Mouse (Mus musculus) heart, embryonic 15.5 days (tissue): Measurements from ENCODE around the gene Vasp. TPM values are rescaled to one million over a fixed set of nuclear protein-coding genes. Genes with fewer than 3 reads are reported as not detected.

Source experiments
- ATAC-seq: fragments of 200-750 bp; cut with Nextera tagmentation; replicated peaks from 2 replicates; pipeline ENCODE4 v1.8.0; 2017; ENCODE audit warnings: low read depth, moderate TSS enrichment; ENCODE audit not compliant: insufficient number of reproducible peaks, insufficient read depth, low FRiP score
- H3K27ac ChIP-seq: fragments of 300-500 bp; sonication (generic); 2 replicates; pipeline ENCODE4 v1.5.1; 2015; ENCODE audit warnings: mild to moderate bottlenecking, inconsistent platforms
- H3K27me3 ChIP-seq: fragments of 300-500 bp; sonication (generic); 2 replicates; pipeline ENCODE4 v1.6.1; 2015; ENCODE audit warnings: inconsistent platforms
- H3K36me3 ChIP-seq: fragments of 300-500 bp; sonication (generic); 2 replicates; pipeline ENCODE4 v1.6.1; 2015; ENCODE audit warnings: mild to moderate bottlenecking, inconsistent platforms
- H3K4me1 ChIP-seq: fragments of 300-500 bp; sonication (generic); replicated peaks from 2 replicates; pipeline ENCODE4 v1.6.1; 2015; ENCODE audit warnings: inconsistent platforms
- H3K4me2 ChIP-seq: fragments of 300-500 bp; sonication (generic); 2 replicates; pipeline ENCODE4 v1.6.1; 2015; ENCODE audit warnings: inconsistent platforms, mild to moderate bottlenecking, moderate library complexity
- H3K4me3 ChIP-seq: fragments of 300-500 bp; sonication (generic); 2 replicates; pipeline ENCODE4 v1.5.1; 2015; ENCODE audit warnings: mild to moderate bottlenecking, inconsistent platforms
- H3K9ac ChIP-seq: fragments of 300-500 bp; sonication (generic); 2 replicates; pipeline ENCODE4 v1.6.1; 2015; ENCODE audit warnings: mild to moderate bottlenecking, inconsistent platforms
- H3K9me3 ChIP-seq: fragments of 300-500 bp; sonication (generic); replicated peaks from 2 replicates; pipeline ENCODE4 v1.6.1; 2016; ENCODE audit warnings: inconsistent platforms
- WGBS: fragments of 180-500 bp; shearing (Covaris S2); methylation state at CpG from one replicate; pipeline ENCODE4 v1.1.7; 2015; ENCODE audit warnings: mixed read lengths; 5-methylcytosine and 5-hydroxymethylcytosine counted together
- polyA plus RNA-seq: library from polyadenylated mRNA; unstranded; fragments of >200 nt; fragmentation: Nextera tagmentation; extraction: Ambion mirVana; gene quantifications from 2 replicates; pipeline ENCODE4 v1.2.1, GENCODE M21; 2015

Gene Vasp
- polyA plus RNA-seq, 1 experiment from 2014 or later, result 81.2 TPM

DNA sequence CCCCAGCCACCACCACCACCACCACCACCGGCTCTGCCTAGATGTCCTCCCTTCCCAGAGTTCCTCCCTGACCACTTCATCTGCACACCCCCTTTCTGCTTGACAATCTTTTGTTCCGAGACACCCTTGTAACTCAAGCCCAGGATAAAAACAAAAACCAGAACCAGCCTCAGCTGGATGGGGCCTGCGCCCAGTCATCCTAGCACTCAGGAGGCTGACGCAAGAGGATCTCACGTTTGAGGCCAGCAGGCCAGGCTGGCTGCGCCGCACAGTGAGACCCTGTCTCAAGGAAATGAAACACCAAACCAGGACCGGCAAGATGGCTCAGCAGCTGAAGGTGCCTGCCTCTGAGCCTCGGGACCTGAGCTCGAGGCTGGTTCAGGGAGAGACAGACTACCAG, 4.6 kb downstream of the Vasp start:
- Histone ChIP-seq H3K36me3 (peaks cover 34% of the 10 kb centered on the region), H3K4me2 (no peak overlapping the region), H3K27me3 (no peaks in the 10 kb centered on the region), H3K27ac (peak overlapping the region; percentile 94; the same call in 1 of the 2 replicates), H3K4me1 (peaks cover 59% of the 10 kb centered on the region), H3K9ac (peak overlapping the region; percentile 15; the same call in 1 of the 2 replicates), H3K9me3 (no peaks in the 10 kb centered on the region), H3K4me3 (no peak overlapping the region)
- ATAC-seq, result no peak
- WGBS, result 43% methylated on average over 10 of the region's 10 CpGs

DNA sequence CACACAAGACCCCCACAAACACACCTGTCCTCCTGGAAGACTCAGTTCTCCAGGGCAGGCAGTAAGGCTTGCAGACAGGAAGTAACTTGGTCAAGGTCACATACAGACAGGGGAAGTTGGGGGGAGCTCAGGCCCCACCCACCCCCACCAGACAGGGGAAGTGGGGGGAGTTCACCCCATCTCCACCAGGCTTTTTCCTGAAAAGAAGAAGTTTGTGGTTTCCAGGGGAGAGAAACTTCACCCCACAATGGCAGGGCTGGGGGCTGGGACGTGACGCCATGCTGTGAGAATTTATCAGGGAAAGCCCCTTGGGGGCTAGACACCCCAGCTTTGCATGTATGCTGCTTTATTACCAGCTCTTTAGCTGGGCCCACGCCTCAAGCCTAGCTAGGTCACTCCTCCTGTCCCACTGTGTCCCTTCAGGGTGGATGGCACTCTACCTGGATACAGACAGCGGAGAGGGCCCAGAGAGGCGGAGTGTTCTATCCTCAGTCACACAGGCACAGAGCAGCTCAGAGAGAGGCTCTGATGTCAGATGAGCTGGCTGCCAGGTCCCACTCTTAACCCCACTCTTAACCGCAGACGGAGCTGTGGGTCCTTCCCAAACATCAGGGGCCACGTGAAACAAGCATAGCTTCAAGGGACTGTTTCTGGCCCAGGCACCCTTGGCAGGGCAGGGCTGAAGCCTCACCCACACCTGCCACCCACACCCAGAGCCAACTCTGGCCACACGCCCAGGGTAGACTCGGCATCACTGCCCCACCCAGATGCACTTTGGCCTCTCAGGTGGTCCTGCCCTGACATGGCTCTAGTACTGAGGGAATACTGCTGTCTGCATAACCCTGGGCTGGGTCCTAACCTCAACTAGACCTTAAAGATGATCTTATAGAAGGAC, 5.4 kb downstream of the Vasp start:
- H3K36me3 ChIP-seq, result peaks cover 41% of the 10 kb centered on the region
- H3K4me1 ChIP-seq, result peaks cover 59% of the 10 kb centered on the region
- 0 out of 2 replicates have a peak overlapping the region, but pooled peaks have one; percentile 15 for H3K9ac ChIP-seq
- no peak overlapping the region for H3K4me3 ChIP-seq
- peak overlapping the region; percentile 11; the same call in 1 of the 2 replicates for H3K4me2 ChIP-seq
- H3K27me3 ChIP-seq, result no peaks in the 10 kb centered on the region
- H3K27ac ChIP-seq, result peak overlapping the region; percentile 24; the same call in 1 of the 2 replicates
- WGBS, result 57% methylated on average over 10 of the region's 10 CpGs
- no peaks in the 10 kb centered on the region for H3K9me3 ChIP-seq
- ATAC-seq, result no peak

DNA sequence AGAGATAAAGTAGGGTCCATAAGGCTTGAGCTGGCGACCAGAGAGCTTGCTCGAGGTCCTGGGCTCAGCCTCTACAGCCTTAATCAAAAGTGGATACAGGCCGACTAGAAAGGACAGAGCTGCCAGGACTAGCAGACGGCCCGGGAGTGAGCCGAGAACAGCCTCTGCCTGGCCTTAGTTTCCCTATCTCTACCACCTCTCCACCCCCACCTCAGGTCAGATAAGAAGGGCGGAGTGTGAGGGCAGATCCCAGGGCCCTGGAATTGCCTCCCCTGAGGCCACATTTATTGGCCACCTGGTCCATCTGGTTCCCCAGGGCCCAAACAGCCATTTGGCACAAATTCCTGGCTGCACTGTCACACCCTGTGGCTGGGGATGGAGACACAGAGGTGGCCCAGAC, 6.5 kb downstream of the Vasp start:
- H3K9ac ChIP-seq, result peak overlapping the region; percentile 2; the same call in 1 of the 2 replicates
- no peaks in the 10 kb centered on the region for H3K9me3 ChIP-seq
- peaks cover 56% of the 10 kb centered on the region for H3K4me1 ChIP-seq
- no peak overlapping the region for H3K4me3 ChIP-seq
- H3K27ac ChIP-seq, result peak overlapping the region; percentile 2; the same call in 1 of the 2 replicates
- no peaks in the 10 kb centered on the region for H3K27me3 ChIP-seq
- H3K4me2 ChIP-seq, result no peak overlapping the region
- peaks cover 51% of the 10 kb centered on the region for H3K36me3 ChIP-seq
- WGBS, result 38% methylated on average over 7 of the region's 7 CpGs
- no peak for ATAC-seq

DNA sequence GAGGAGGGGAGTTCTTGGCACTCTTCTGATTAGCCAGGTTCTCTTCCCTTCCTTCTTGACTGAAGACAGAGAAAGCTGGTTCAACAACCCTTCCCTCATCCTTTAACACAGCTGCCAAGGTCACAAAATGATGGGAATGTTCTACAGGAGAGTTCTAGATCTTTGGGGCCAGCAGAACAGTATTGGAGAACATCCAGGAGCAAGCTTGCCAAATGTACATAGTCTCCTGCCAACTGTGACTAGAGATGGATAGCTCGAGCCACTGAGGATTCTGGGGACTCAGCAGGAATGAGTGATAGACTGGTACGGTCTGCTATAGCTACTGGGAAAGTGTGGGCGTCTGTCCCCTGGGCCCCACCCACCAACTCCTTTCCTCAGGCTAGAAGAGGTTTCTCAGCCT, 13.3 kb downstream of the Vasp start:
- no peak overlapping the region for H3K27ac ChIP-seq
- H3K4me3 ChIP-seq, result no peak overlapping the region
- no peak overlapping the region for H3K9ac ChIP-seq
- H3K27me3 ChIP-seq, result no peaks in the 10 kb centered on the region
- H3K4me2 ChIP-seq, result no peak overlapping the region
- 0 out of 2 replicates have a peak, but pooled peaks cover 3% of the 10 kb centered on the region for H3K4me1 ChIP-seq
- H3K36me3 ChIP-seq, result peaks cover 79% of the 10 kb centered on the region
- no peaks in the 10 kb centered on the region for H3K9me3 ChIP-seq
- no peak for ATAC-seq
- WGBS, result 67% methylated on average over 3 of the region's 3 CpGs

DNA sequence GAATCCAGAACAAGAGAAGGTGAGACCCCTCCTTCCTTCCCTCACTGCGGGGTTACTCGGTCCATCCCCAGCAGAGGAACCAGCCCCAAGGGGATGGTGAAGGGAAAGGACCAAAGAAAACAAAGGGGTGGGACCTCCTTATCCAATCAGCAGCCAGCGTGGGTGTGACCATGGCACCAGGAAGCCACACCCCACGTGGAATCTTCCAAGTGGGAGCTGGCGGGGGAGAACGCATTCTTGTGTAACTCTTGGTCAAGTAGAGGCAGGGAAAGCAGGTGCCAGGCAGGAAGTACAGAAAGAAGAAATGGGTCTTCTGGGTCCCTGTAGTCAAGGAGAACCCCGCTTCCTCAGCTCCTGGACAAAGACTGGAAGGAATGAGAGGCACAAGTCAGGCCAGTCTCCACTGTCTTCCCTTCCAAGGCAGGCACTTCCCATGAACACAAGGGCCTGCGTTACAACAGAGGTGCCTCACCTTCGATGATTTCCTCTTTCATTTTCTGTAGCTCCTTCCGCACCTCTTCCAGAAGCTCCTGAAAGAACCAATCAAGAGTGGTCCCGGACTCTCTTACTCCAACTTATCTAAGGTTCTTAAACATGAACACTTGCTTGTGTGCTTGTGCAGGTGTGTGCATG, 14.1 kb downstream of the Vasp start:
- Histone ChIP-seq H3K4me3 (no peak overlapping the region), H3K9ac (no peak overlapping the region), H3K4me2 (no peak overlapping the region), H3K4me1 (0 out of 2 replicates have a peak, but pooled peaks cover 3% of the 10 kb centered on the region), H3K9me3 (no peaks in the 10 kb centered on the region), H3K27me3 (no peaks in the 10 kb centered on the region), H3K27ac (no peak overlapping the region), H3K36me3 (peaks cover 72% of the 10 kb centered on the region)
- 40% methylated on average over 11 of the region's 11 CpGs for WGBS
- peak; percentile 76 for ATAC-seq

DNA sequence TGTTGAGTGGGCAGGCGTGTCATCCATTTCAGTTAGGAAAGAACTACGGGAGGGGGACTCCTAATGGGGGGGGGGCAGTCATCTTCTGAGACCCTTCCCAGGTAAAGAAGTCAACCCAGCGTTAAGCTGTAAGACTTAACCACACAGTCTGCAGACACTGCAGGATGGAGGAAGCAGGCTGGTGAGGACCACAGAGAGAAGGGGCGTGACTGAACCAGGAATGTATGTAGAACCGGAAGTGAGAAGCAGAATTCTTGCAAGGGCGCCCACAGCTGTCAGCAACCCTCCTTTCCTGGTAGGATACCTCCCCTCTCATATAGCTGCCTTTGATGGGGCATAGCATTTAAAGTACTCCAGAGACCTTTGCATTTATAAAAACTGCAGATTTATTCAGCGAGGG, 15.1 kb downstream of the Vasp start:
- peaks cover 63% of the 10 kb centered on the region for H3K36me3 ChIP-seq
- WGBS, result 79% methylated on average over 7 of the region's 7 CpGs
- H3K9me3 ChIP-seq, result no peaks in the 10 kb centered on the region
- H3K4me3 ChIP-seq, result no peak overlapping the region
- no peak overlapping the region for H3K27ac ChIP-seq
- H3K9ac ChIP-seq, result no peak overlapping the region
- no peak overlapping the region for H3K4me2 ChIP-seq
- no peak for ATAC-seq
- H3K27me3 ChIP-seq, result no peaks in the 10 kb centered on the region
- H3K4me1 ChIP-seq, result 0 out of 2 replicates have a peak, but pooled peaks cover 3% of the 10 kb centered on the region

DNA sequence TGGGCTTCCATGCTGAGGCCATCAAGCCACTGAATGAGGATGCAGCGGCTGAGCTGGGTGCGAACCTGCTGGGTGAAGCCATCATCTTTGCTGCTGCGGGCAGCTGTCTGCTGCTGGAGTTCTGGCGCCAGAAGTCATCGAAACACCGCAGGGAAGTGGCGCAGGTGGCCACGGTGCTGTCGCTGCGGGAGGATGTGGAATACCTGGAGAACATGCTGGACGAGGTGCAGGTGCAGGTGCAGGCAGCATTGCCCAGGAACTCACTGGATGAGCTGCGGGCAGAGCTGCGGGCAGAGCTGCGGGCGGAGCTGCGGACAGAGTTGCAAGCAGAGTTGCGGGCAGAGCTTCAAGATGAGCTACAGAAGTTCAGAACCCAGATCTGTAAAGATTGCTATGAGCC, 16.2 kb downstream of the Vasp start:
- WGBS, result 85% methylated on average over 17 of the region's 17 CpGs
- no peak for ATAC-seq

DNA sequence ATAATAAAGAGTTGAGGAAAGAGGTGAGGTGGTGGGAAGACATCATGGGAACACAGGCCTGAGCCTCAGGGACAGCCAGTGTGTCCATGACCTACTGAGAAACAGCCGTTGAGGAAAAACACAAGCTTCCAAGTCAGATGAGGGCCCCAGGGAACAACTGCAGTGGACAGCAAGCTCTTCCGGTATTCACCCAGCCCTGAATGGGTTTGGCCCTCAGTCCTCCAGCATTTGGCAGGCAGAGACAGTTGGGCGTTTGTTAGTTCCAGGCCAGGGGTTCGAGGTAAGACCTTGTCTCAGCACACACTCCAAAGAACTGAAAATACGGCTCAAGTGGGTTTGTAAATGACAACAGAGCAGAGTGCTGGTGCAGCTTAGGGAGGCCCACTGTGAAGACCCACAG, 18.2 kb downstream of the Vasp start:
- Histone ChIP-seq H3K4me3 (no peak overlapping the region), H3K4me2 (no peak overlapping the region), H3K4me1 (0 out of 2 replicates have a peak, but pooled peaks cover 3% of the 10 kb centered on the region), H3K9ac (no peak overlapping the region), H3K9me3 (no peaks in the 10 kb centered on the region), H3K36me3 (peaks cover 34% of the 10 kb centered on the region), H3K27ac (0 out of 2 replicates have a peak overlapping the region, but pooled peaks have one; percentile 26), H3K27me3 (no peaks in the 10 kb centered on the region)
- no peak for ATAC-seq
- WGBS, result 55% methylated on average over 5 of the region's 5 CpGs

More for the DNA sequence above, 16.2 kb downstream of the Vasp start:
- no peaks in the 10 kb centered on the region for H3K9me3 ChIP-seq
- no peak overlapping the region for H3K4me3 ChIP-seq
- H3K4me1 ChIP-seq, result 0 out of 2 replicates have a peak, but pooled peaks cover 3% of the 10 kb centered on the region
- H3K4me2 ChIP-seq, result no peak overlapping the region
- H3K36me3 ChIP-seq, result peaks cover 53% of the 10 kb centered on the region
- H3K9ac ChIP-seq, result no peak overlapping the region
- no peaks in the 10 kb centered on the region for H3K27me3 ChIP-seq
- H3K27ac ChIP-seq, result no peak overlapping the region

DNA sequence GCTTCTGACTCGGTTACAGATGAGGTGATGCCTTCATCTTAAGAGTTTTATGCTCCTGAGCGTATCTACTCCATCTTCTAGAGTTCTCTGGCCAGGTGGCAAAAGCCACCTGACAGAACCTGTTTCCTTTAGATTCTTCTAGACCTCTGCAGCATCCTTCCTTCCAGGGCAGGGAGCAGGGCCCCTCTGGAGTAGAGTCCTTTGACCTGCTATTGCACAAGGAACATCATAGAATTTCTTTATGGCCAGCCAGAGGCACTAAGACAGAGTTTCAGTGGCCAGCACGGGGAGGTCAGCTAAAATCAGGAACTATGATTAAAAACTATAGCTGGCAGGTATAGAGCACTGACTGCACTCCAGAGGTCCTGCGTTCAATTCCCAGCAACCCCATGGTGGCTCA, 19.5 kb downstream of the Vasp start:
- no peak overlapping the region for H3K4me3 ChIP-seq
- H3K9ac ChIP-seq, result no peak overlapping the region
- H3K4me2 ChIP-seq, result no peak overlapping the region
- WGBS, result 83% methylated on average over 4 of the region's 4 CpGs
- no peaks in the 10 kb centered on the region for H3K4me1 ChIP-seq
- H3K27me3 ChIP-seq, result no peaks in the 10 kb centered on the region
- peaks cover 27% of the 10 kb centered on the region for H3K36me3 ChIP-seq
- no peak overlapping the region for H3K27ac ChIP-seq
- H3K9me3 ChIP-seq, result no peaks in the 10 kb centered on the region
- no peak for ATAC-seq

DNA sequence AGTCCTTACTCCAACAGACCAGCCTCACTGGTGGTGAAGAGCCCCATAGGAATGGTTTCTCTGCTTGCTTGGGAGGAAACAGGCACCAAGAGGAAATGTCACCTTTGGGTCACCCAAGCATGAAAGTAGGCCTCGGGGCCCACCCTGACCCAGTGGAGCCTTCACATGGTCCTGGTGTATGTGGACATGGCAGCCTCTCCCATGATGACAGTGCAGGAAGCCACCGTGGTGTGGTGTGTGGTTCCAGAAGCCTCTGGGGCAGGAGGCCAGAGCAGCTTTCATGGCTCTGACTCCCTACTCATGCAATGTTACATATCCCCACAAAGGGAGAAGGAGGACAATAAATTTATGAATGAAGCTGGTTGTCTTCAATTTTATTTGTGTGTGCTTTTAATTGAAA, 24.1 kb downstream of the Vasp start:
- Histone ChIP-seq H3K4me2 (no peak overlapping the region), H3K36me3 (peaks cover 22% of the 10 kb centered on the region), H3K27me3 (no peaks in the 10 kb centered on the region), H3K9me3 (no peaks in the 10 kb centered on the region), H3K27ac (no peak overlapping the region), H3K4me1 (no peaks in the 10 kb centered on the region), H3K4me3 (no peak overlapping the region), H3K9ac (no peak overlapping the region)
- 83% methylated on average over 2 of the region's 2 CpGs for WGBS
- no peak for ATAC-seq

DNA sequence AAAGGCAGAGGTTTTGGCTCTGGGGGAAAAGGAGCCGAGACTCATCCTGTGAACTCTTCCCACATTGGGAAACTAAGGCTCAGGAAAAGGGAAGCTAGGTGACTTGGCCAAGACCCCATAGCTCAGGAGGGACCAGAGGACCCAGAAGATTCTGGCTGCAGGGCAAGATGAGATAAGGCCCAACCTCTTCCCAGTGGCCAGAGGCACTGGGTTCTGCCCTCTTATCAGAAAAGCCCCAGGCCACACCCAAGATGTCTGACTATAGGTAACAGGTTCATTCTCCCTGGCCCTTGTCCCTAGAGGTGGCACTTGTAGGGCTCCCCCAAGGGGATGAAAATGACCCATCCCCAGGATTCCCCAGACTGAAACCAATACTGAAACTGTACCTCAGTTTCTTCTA, 24.8 kb downstream of the Vasp start:
- Histone ChIP-seq H3K36me3 (peaks cover 22% of the 10 kb centered on the region), H3K4me1 (no peaks in the 10 kb centered on the region), H3K4me3 (no peak overlapping the region), H3K9ac (no peak overlapping the region), H3K9me3 (no peaks in the 10 kb centered on the region), H3K27ac (no peak overlapping the region), H3K4me2 (no peak overlapping the region), H3K27me3 (no peaks in the 10 kb centered on the region)
- 87% methylated on average over 1 of the region's 1 CpGs for WGBS
- no peak for ATAC-seq
